In the genomic region with DNA sequence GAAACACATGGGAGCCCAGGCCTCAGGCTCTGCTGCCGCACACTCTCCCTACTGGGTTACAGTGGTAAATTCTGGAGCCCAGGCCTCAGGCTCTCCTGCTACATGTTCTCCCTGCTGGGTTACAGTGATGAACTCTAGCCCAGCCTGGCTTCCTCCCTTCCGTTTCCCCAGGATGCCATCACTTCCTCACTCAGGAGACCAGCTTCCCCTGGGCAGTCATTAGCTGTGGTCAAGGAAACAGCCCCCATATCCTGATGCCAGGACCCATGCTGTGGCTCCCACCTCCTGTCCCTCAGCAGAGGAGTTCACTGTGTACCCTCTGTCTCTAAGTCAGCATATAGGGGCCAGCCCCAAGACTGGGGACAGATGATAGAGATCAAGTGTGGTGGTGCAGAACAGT, we compare ENCODE assay signal across 10 mouse cellular contexts. TPM values are rescaled to one million over a fixed set of nuclear protein-coding genes. Genes with fewer than 3 reads are reported as not detected.
DNase-seq lines count a peak whose midpoint lies in the region; ATAC-seq lines count a peak whose summit lies in the region.
"Had no signal": no experiment of that assay in that cellular context is flagged by ENCODE, and none has a peak within 500 bp of the region (broad histone marks: within the 10 kb centered on the region; RNA-seq: fewer than 3 reads in every experiment).

No protein-coding gene starts in this region.

- DNase-seq in heart, adult 11 months, result peak; percentile 98
- no peak for DNase-seq in heart, postnatal 36 days
- DNase-seq in embryonic facial prominence, embryonic 10.5 days (ENCODE audit: low spot score), result no peak
- peak; percentile 65 for DNase-seq in kidney, adult 11 months
- DNase-seq in layer of hippocampus, postnatal 36 days, result no peak
- no peak for DNase-seq in right cerebral cortex, postnatal 25 days
- no peak for DNase-seq in thymus, postnatal 0 days (ENCODE audit: low spot score)
- DNase-seq: thymus, postnatal 4 days had no signal

- no peak overlapping the region for H3K4me2 ChIP-seq in liver, embryonic 12.5 days
- H3K4me2 ChIP-seq: forebrain, embryonic 15.5 days had no signal

- 82% methylated on average over 2 of the region's 2 CpGs for WGBS in embryonic facial prominence, embryonic 10.5 days
- 60% methylated on average over 2 of the region's 2 CpGs for WGBS in liver, embryonic 12.5 days (ENCODE audit: insufficient replicate concordance)

- H3K4me1 ChIP-seq in embryonic facial prominence, embryonic 10.5 days, result peaks cover 9% of the 10 kb centered on the region
- H3K4me1 ChIP-seq in liver, embryonic 12.5 days, result peaks cover 34% of the 10 kb centered on the region

- no peaks in the 10 kb centered on the region for H3K27me3 ChIP-seq in embryonic facial prominence, embryonic 10.5 days (replicated peaks; ENCODE audit: low read depth, poor library complexity, severe bottlenecking)
- H3K27me3 ChIP-seq in liver, embryonic 12.5 days (replicated peaks), result no peaks in the 10 kb centered on the region
- H3K27me3 ChIP-seq: forebrain, embryonic 15.5 days had no signal

- ATAC-seq in liver, embryonic 12.5 days, result no peak
- ATAC-seq: forebrain, embryonic 15.5 days had no signal

- H3K9ac ChIP-seq in liver, embryonic 12.5 days, result no peak overlapping the region
- H3K9ac ChIP-seq: forebrain, embryonic 15.5 days had no signal

- peaks cover 73% of the 10 kb centered on the region for H3K36me3 ChIP-seq in embryonic facial prominence, embryonic 10.5 days (replicated peaks)
- peaks cover 73% of the 10 kb centered on the region for H3K36me3 ChIP-seq in liver, embryonic 12.5 days

- no peaks in the 10 kb centered on the region for H3K9me3 ChIP-seq in embryonic facial prominence, embryonic 10.5 days
- no peaks in the 10 kb centered on the region for H3K9me3 ChIP-seq in liver, embryonic 12.5 days (replicated peaks)
- H3K9me3 ChIP-seq: forebrain, embryonic 15.5 days had no signal

- peak overlapping the region; percentile 24; the same call in 1 of the 2 replicates for H3K27ac ChIP-seq in embryonic facial prominence, embryonic 10.5 days (replicated peaks)
- H3K27ac ChIP-seq in liver, embryonic 12.5 days, result 0 out of 2 replicates have a peak overlapping the region, but pooled peaks have one; percentile 24
- H3K27ac ChIP-seq: forebrain, embryonic 15.5 days had no signal

- intact Hi-C loops in heart, postnatal 36 days (cut with DNase I), result no loop called here

- no peak overlapping the region for H3K4me3 ChIP-seq in embryonic facial prominence, embryonic 10.5 days
- no peak overlapping the region for H3K4me3 ChIP-seq in liver, embryonic 12.5 days
- H3K4me3 ChIP-seq: forebrain, embryonic 15.5 days had no signal

RNA-seq across cellular contexts. Expression of gene Mtss1l, which starts 49.1 kb away (rescaled TPM):
- total RNA-seq in heart, postnatal 36 days (2021), result 10 to 100 TPM; 34.3 to 38.1 TPM
- 6.6 and 7.2 TPM in 2 replicates for polyA plus RNA-seq in embryonic facial prominence, embryonic 10.5 days (2016; fragmentation: Nextera tagmentation; extraction: Ambion mirVana)
- 3.7 and 3.9 TPM in 2 replicates for polyA plus RNA-seq in liver, embryonic 12.5 days (2016; fragmentation: Nextera tagmentation; extraction: Ambion mirVana)
- total RNA-seq in layer of hippocampus, postnatal 36 days (2021), result 100 to 1,000 TPM; 218 to 225 TPM
- polyA plus RNA-seq in thymus, postnatal 0 days (2015; fragmentation: Nextera tagmentation; extraction: Ambion mirVana), result 5.8 and 6.4 TPM in 2 replicates

RNA-seq across cellular contexts. Expression of gene Vac14, which starts 53.7 kb away (rescaled TPM):
- 10 to 100 TPM; 14.7 to 16.8 TPM for total RNA-seq in heart, postnatal 36 days (2021)
- 26.2 and 27.3 TPM in 2 replicates for polyA plus RNA-seq in embryonic facial prominence, embryonic 10.5 days (2016; fragmentation: Nextera tagmentation; extraction: Ambion mirVana)
- polyA plus RNA-seq in liver, embryonic 12.5 days (2016; fragmentation: Nextera tagmentation; extraction: Ambion mirVana), result 28.3 and 30.5 TPM in 2 replicates
- total RNA-seq in layer of hippocampus, postnatal 36 days (2021), result 10 to 100 TPM; 23.9 TPM
- polyA plus RNA-seq in thymus, postnatal 0 days (2015; fragmentation: Nextera tagmentation; extraction: Ambion mirVana), result 15.9 and 16.9 TPM in 2 replicates

Comparison
In these comparisons a context has a peak if more than half of its experiments do, and no peak if none do; other contexts are left out.
1. DNase-seq: peak in heart, adult 11 months (single experiment) and kidney, adult 11 months (single experiment); none in heart, postnatal 36 days (0 of 2), embryonic facial prominence, embryonic 10.5 days (single experiment), layer of hippocampus, postnatal 36 days (0 of 2), right cerebral cortex, postnatal 25 days (single experiment) and thymus, postnatal 0 days (single experiment).